In the genomic region with DNA sequence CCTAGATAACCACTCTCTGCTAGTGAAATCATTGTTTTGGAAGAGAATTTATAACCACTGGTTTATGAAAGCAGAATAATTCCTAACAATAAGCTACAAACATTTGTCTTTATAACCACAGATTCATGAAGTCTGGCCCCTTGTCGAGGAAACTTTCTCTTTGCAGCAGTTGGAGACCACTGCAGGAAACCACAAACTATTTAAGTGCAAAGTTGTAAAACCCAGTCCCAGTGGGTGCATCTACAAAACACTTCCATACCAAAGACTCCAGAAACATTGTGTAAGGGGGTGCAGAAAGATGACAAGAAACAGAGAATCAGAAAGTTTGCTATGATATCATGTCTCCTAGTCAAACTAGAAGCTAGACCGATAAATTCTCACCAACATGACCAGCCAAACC, we compare ENCODE assay signal across 26 mouse cellular contexts. TPM values are rescaled to one million over a fixed set of nuclear protein-coding genes. Genes with fewer than 3 reads are reported as not detected.
"Had no signal": no experiment of that assay in that cellular context is flagged by ENCODE, and none has a peak within 500 bp of the region (broad histone marks: within the 10 kb centered on the region; RNA-seq: fewer than 3 reads in every experiment).

No protein-coding gene starts in this region.

- ATAC-seq: liver, postnatal 0 days; lung, postnatal 0 days; midbrain, embryonic 16.5 days had no signal

- H3K9ac ChIP-seq: liver, embryonic 15.5 days; liver, postnatal 0 days; lung, embryonic 15.5 days; midbrain, embryonic 12.5 days; neural tube, embryonic 12.5 days; stomach, embryonic 15.5 days had no signal

- H3K4me3 ChIP-seq: liver, embryonic 15.5 days; lung, embryonic 15.5 days; midbrain, embryonic 10.5 days; midbrain, embryonic 12.5 days; myocyte; neural tube, embryonic 12.5 days; stomach, embryonic 15.5 days had no signal

- H3K36me3 ChIP-seq: liver, embryonic 15.5 days; lung, embryonic 15.5 days; midbrain, embryonic 10.5 days; midbrain, embryonic 12.5 days; neural tube, embryonic 12.5 days; stomach, embryonic 15.5 days had no signal

- DNase-seq: liver, postnatal 0 days; lung, adult 2 months; lung, postnatal 14 days; lung, postnatal 36 days; midbrain, embryonic 14.5 days; right cerebral cortex, postnatal 14 days; thymus, postnatal 25 days; thymus, postnatal 4 days had no signal

- H3K4me2 ChIP-seq: liver, embryonic 15.5 days; lung, embryonic 15.5 days; midbrain, embryonic 12.5 days; neural tube, embryonic 12.5 days; stomach, embryonic 15.5 days had no signal

- H3K4me1 ChIP-seq: liver, embryonic 15.5 days; midbrain, embryonic 10.5 days; midbrain, embryonic 12.5 days; neural tube, embryonic 12.5 days; stomach, embryonic 15.5 days had no signal

- H3K9me3 ChIP-seq: liver, embryonic 15.5 days; lung, embryonic 15.5 days; midbrain, embryonic 10.5 days; midbrain, embryonic 12.5 days; neural tube, embryonic 12.5 days; stomach, embryonic 15.5 days had no signal

- H3K27me3 ChIP-seq: liver, embryonic 15.5 days; lung, embryonic 15.5 days; midbrain, embryonic 12.5 days; neural tube, embryonic 12.5 days; stomach, embryonic 15.5 days had no signal

- H3K27ac ChIP-seq: liver, embryonic 15.5 days; lung, embryonic 15.5 days; macrophage; midbrain, embryonic 10.5 days; midbrain, embryonic 12.5 days; neural tube, embryonic 12.5 days; stomach, embryonic 15.5 days; stomach, postnatal 0 days had no signal

RNA-seq across cellular contexts. Expression of gene Tinag, which starts 5.8 kb away (rescaled TPM):
- total RNA-seq: megakaryocyte, adult 5-6 weeks; megakaryocyte-erythroid progenitor cell, adult 5-6 weeks; neutrophil, adult 5-6 weeks had no signal
- polyA plus RNA-seq: liver, postnatal 0 days; macrophage; midbrain, embryonic 14.5 days; midbrain, embryonic 16.5 days; myocyte; neural tube, embryonic 12.5 days; neural tube, embryonic 14.5 days; spleen, adult 2 months; testis, adult 2 months; urinary bladder, adult 2 months had no signal
